In genomic region chrX:7840842-7841162, GRCm38 (mm10) we compare ENCODE assay signal across 8 mouse cellular contexts. TPM values are rescaled to one million over a fixed set of nuclear protein-coding genes. Genes with fewer than 3 reads are reported as not detected.
DNase-seq lines count a peak whose midpoint lies in the region; ATAC-seq and TF ChIP-seq lines count a peak whose summit lies in the region.

No protein-coding gene starts in this region.

- H3K9ac ChIP-seq in heart, embryonic 16.5 days (ENCODE audit: low read length): peak overlapping the region; percentile 55
- H3K9ac ChIP-seq in hindbrain, embryonic 13.5 days: no peak overlapping the region
- H3K9ac ChIP-seq in midbrain, embryonic 12.5 days (replicated peaks): no peak overlapping the region

- peak overlapping the region; percentile 79 for H3K4me3 ChIP-seq in heart, embryonic 16.5 days (ENCODE audit: low read length)
- H3K4me3 ChIP-seq in bone marrow, adult 2 months (replicated peaks; ENCODE audit: control insufficient read depth, low read depth, low read length): peak overlapping the region; percentile 42
- peak overlapping the region; percentile 74; the same call in 1 of the 2 replicates for H3K4me3 ChIP-seq in hindbrain, embryonic 13.5 days
- peak overlapping the region; percentile 83 for H3K4me3 ChIP-seq in midbrain, embryonic 12.5 days

- no peaks in the 10 kb centered on the region for H3K27me3 ChIP-seq in heart, embryonic 16.5 days (ENCODE audit: control insufficient read depth, insufficient read depth, low read length)
- no peaks in the 10 kb centered on the region for H3K27me3 ChIP-seq in hindbrain, embryonic 13.5 days
- H3K27me3 ChIP-seq in midbrain, embryonic 12.5 days: no peaks in the 10 kb centered on the region

- no peaks in the 10 kb centered on the region for H3K9me3 ChIP-seq in heart, embryonic 16.5 days (replicated peaks; ENCODE audit: control insufficient read depth, low read length)
- no peaks in the 10 kb centered on the region for H3K9me3 ChIP-seq in hindbrain, embryonic 13.5 days
- no peaks in the 10 kb centered on the region for H3K9me3 ChIP-seq in midbrain, embryonic 12.5 days

- H3K27ac ChIP-seq in heart, embryonic 16.5 days (ENCODE audit: low read length): peak overlapping the region; percentile 87
- no peak overlapping the region for H3K27ac ChIP-seq in bone marrow, adult 2 months (ENCODE audit: control insufficient read depth, insufficient read depth, low read depth, low read length, poor library complexity)
- H3K27ac ChIP-seq in hindbrain, embryonic 13.5 days: peak overlapping the region; percentile 18; the same call in 1 of the 2 replicates
- H3K27ac ChIP-seq in midbrain, embryonic 12.5 days (replicated peaks): no peak overlapping the region

- no peaks in the 10 kb centered on the region for H3K36me3 ChIP-seq in heart, embryonic 16.5 days (ENCODE audit: control insufficient read depth, insufficient read depth)
- H3K36me3 ChIP-seq in hindbrain, embryonic 13.5 days: no peaks in the 10 kb centered on the region
- H3K36me3 ChIP-seq in midbrain, embryonic 12.5 days: 0 out of 2 replicates have a peak, but pooled peaks cover 4% of the 10 kb centered on the region

- intact Hi-C loops in heart, postnatal 25 days (cut with DNase I): no loop called here
- intact Hi-C loops in gastrocnemius, postnatal 36 days (cut with DNase I): no loop called here

- no peak for DNase-seq in heart, postnatal 25 days (ENCODE audit: low spot score)
- DNase-seq in gastrocnemius, postnatal 36 days: no peak
- no peak for DNase-seq in layer of hippocampus, postnatal 10 days (ENCODE audit: low spot score in 2 of 2)
- no peak for DNase-seq in kidney, adult 8-10 months

- no peak for TF ChIP-seq CTCF in bone marrow, adult 2 months (IDR thresholded peaks at IDR 0.05; ENCODE audit: control insufficient read depth, insufficient read depth, low read length)

- H3K4me2 ChIP-seq in heart, embryonic 16.5 days (ENCODE audit: low read depth, low read length): peak overlapping the region; percentile 63
- H3K4me2 ChIP-seq in hindbrain, embryonic 13.5 days: peak overlapping the region; percentile 47
- H3K4me2 ChIP-seq in midbrain, embryonic 12.5 days (replicated peaks): peak overlapping the region; percentile 45

- 20% methylated on average over 7 of the region's 7 CpGs for WGBS in heart, embryonic 16.5 days
- WGBS in bone marrow, adult 2 months: 10% methylated on average over 7 of the region's 7 CpGs
- WGBS in hindbrain, embryonic 13.5 days: 18% methylated on average over 7 of the region's 7 CpGs
- 19% methylated on average over 7 of the region's 7 CpGs for WGBS in midbrain, embryonic 12.5 days

- peaks cover 11% of the 10 kb centered on the region for H3K4me1 ChIP-seq in heart, embryonic 16.5 days (ENCODE audit: control insufficient read depth, insufficient read depth, low read length)
- H3K4me1 ChIP-seq in bone marrow, adult 2 months (ENCODE audit: control insufficient read depth, insufficient read depth, low read length): no peaks in the 10 kb centered on the region; the same call in 1 of the 2 replicates
- peaks cover 29% of the 10 kb centered on the region for H3K4me1 ChIP-seq in hindbrain, embryonic 13.5 days (replicated peaks)
- peaks cover 18% of the 10 kb centered on the region; the same call in 1 of the 2 replicates for H3K4me1 ChIP-seq in midbrain, embryonic 12.5 days

- ATAC-seq in heart, embryonic 16.5 days (replicated peaks; ENCODE audit: extremely low read depth, insufficient read depth, low FRiP score): no peak
- no peak for ATAC-seq in hindbrain, embryonic 13.5 days (ENCODE audit: low FRiP score)
- no peak for ATAC-seq in midbrain, embryonic 12.5 days (ENCODE audit: low FRiP score, low read depth)

- no peak for TF ChIP-seq POLR2A in bone marrow, adult 2 months (IDR thresholded peaks at IDR 0.05; ENCODE audit: borderline replicate concordance, control insufficient read depth, low read depth, low read length)

RNA-seq across cellular contexts. Expression of gene Otud5, which starts 0.4 kb away (rescaled TPM):
- polyA plus RNA-seq in heart, embryonic 16.5 days (2015; fragmentation: Nextera tagmentation; extraction: Ambion mirVana): 27.1 and 27.4 TPM in 2 replicates
- total RNA-seq in heart, postnatal 25 days (2021): 10 to 100 TPM; 25.7 to 28.5 TPM
- 124 and 222 TPM in 2 replicates for polyA plus RNA-seq in bone marrow, adult 2 months (2011; ENCODE audit: insufficient read depth, insufficient read length, low replicate concordance, missing spikeins)
- polyA plus RNA-seq in hindbrain, embryonic 13.5 days (2015; fragmentation: Nextera tagmentation; extraction: Ambion mirVana): 44.2 and 48.3 TPM in 2 replicates
- polyA plus RNA-seq in midbrain, embryonic 12.5 days (2016; fragmentation: Nextera tagmentation; extraction: Ambion mirVana): 63.2 and 68.3 TPM in 2 replicates
- 10 to 100 TPM; 14.6 to 16.6 TPM for total RNA-seq in gastrocnemius, postnatal 36 days (2021)
- total RNA-seq in layer of hippocampus, postnatal 10 days (2021): 10 to 100 TPM; 67.3 to 67.8 TPM

RNA-seq across cellular contexts. Expression of gene Kcnd1, which starts 18.7 kb away (rescaled TPM):
- polyA plus RNA-seq in heart, embryonic 16.5 days (2015; fragmentation: Nextera tagmentation; extraction: Ambion mirVana): 0.46 and 0.54 TPM in 2 replicates
- total RNA-seq in heart, postnatal 25 days (2021): under 1 TPM; 0.22 to 0.23 TPM
- polyA plus RNA-seq in bone marrow, adult 2 months (2011; ENCODE audit: insufficient read depth, insufficient read length, low replicate concordance, missing spikeins): 2.2 and 4.8 TPM in 2 replicates
- 2.5 and 3.0 TPM in 2 replicates for polyA plus RNA-seq in hindbrain, embryonic 13.5 days (2015; fragmentation: Nextera tagmentation; extraction: Ambion mirVana)
- 0.96 and 1.5 TPM in 2 replicates for polyA plus RNA-seq in midbrain, embryonic 12.5 days (2016; fragmentation: Nextera tagmentation; extraction: Ambion mirVana)
- under 1 TPM; 0.15 to 0.20 TPM for total RNA-seq in gastrocnemius, postnatal 36 days (2021)
- total RNA-seq in layer of hippocampus, postnatal 10 days (2021): 10 to 100 TPM; 11.8 to 12.0 TPM

RNA-seq across cellular contexts. Expression of gene Pim2, which starts 37.3 kb away (rescaled TPM):
- polyA plus RNA-seq in heart, embryonic 16.5 days (2015; fragmentation: Nextera tagmentation; extraction: Ambion mirVana): 6.1 and 6.4 TPM in 2 replicates
- 1 to 10 TPM; 2.2 to 3.1 TPM for total RNA-seq in heart, postnatal 25 days (2021)
- 20.0 and 26.2 TPM in 2 replicates for polyA plus RNA-seq in bone marrow, adult 2 months (2011; ENCODE audit: insufficient read depth, insufficient read length, low replicate concordance, missing spikeins)
- polyA plus RNA-seq in hindbrain, embryonic 13.5 days (2015; fragmentation: Nextera tagmentation; extraction: Ambion mirVana): 16.0 and 18.7 TPM in 2 replicates
- polyA plus RNA-seq in midbrain, embryonic 12.5 days (2016; fragmentation: Nextera tagmentation; extraction: Ambion mirVana): 19.2 and 19.7 TPM in 2 replicates
- 1 to 10 TPM in 1 of 2 experiments, under 1 TPM in 1; 0.99 to 1.8 TPM for total RNA-seq in gastrocnemius, postnatal 36 days (2021)
- 10 to 100 TPM; 39.1 to 39.9 TPM for total RNA-seq in layer of hippocampus, postnatal 10 days (2021)

RNA-seq across cellular contexts. Expression of gene Slc35a2, which starts 43.0 kb away (rescaled TPM):
- 28.9 and 30.5 TPM in 2 replicates for polyA plus RNA-seq in heart, embryonic 16.5 days (2015; fragmentation: Nextera tagmentation; extraction: Ambion mirVana)
- total RNA-seq in heart, postnatal 25 days (2021): 10 to 100 TPM; 11.0 to 17.0 TPM
- 21.0 and 37.1 TPM in 2 replicates for polyA plus RNA-seq in bone marrow, adult 2 months (2011; ENCODE audit: insufficient read depth, insufficient read length, low replicate concordance, missing spikeins)
- 40.9 and 42.3 TPM in 2 replicates for polyA plus RNA-seq in hindbrain, embryonic 13.5 days (2015; fragmentation: Nextera tagmentation; extraction: Ambion mirVana)
- 31.0 and 31.4 TPM in 2 replicates for polyA plus RNA-seq in midbrain, embryonic 12.5 days (2016; fragmentation: Nextera tagmentation; extraction: Ambion mirVana)
- 1 to 10 TPM; 8.4 to 8.8 TPM for total RNA-seq in gastrocnemius, postnatal 36 days (2021)
- 10 to 100 TPM; 46.7 to 47.4 TPM for total RNA-seq in layer of hippocampus, postnatal 10 days (2021)

RNA-seq across cellular contexts. Expression of gene Gripap1, which starts 51.2 kb away (rescaled TPM):
- polyA plus RNA-seq in heart, embryonic 16.5 days (2015; fragmentation: Nextera tagmentation; extraction: Ambion mirVana): 29.8 and 30.7 TPM in 2 replicates
- total RNA-seq in heart, postnatal 25 days (2021): 10 to 100 TPM; 24.7 to 26.9 TPM
- polyA plus RNA-seq in bone marrow, adult 2 months (2011; ENCODE audit: insufficient read depth, insufficient read length, low replicate concordance, missing spikeins): 95.0 and 184 TPM in 2 replicates
- polyA plus RNA-seq in hindbrain, embryonic 13.5 days (2015; fragmentation: Nextera tagmentation; extraction: Ambion mirVana): 73.9 and 77.7 TPM in 2 replicates
- 78.3 and 80.8 TPM in 2 replicates for polyA plus RNA-seq in midbrain, embryonic 12.5 days (2016; fragmentation: Nextera tagmentation; extraction: Ambion mirVana)
- 10 to 100 TPM; 17.3 to 19.2 TPM for total RNA-seq in gastrocnemius, postnatal 36 days (2021)
- total RNA-seq in layer of hippocampus, postnatal 10 days (2021): 10 to 100 TPM; 86.1 to 93.0 TPM

Comparison
In these comparisons a context has a peak if more than half of its experiments do, and no peak if none do; other contexts are left out.
1. H3K27ac ChIP-seq: peak in heart, embryonic 16.5 days (single experiment) and hindbrain, embryonic 13.5 days (single experiment); none in bone marrow, adult 2 months (single experiment) and midbrain, embryonic 12.5 days (single experiment).
2. Peak in every context shown above with its lines, with median percentiles within 50 percentile points of each other: H3K4me2 ChIP-seq and H3K4me3 ChIP-seq.